Mouse (Mus musculus) lung, embryonic 14.5 days (tissue): ENCODE data around the gene Nol10. TPM values are rescaled to one million over a fixed set of nuclear protein-coding genes. Genes with fewer than 3 reads are reported as not detected.
A peak's percentile ranks its signal among the peaks of the same experiment; 100 is the strongest.

Experiments
- ATAC-seq: fragments of 200-750 bp; cut with Nextera tagmentation; 2 replicates; pipeline ENCODE4 v1.8.0; 2017; ENCODE audit warnings: mild to moderate bottlenecking, moderate TSS enrichment, moderate library complexity; ENCODE audit not compliant: insufficient read depth
- DNase-seq: peaks from one replicate; pipeline ENCODE4 v3.0.0-alpha.2; 2015
- H3K27ac ChIP-seq: fragments of 300-500 bp; sonication (generic); 2 replicates; pipeline ENCODE4 v1.5.1; 2014; ENCODE audit warnings: low read depth, mild to moderate bottlenecking, moderate library complexity
- H3K27me3 ChIP-seq: fragments of 300-500 bp; sonication (generic); 2 replicates; pipeline ENCODE4 v1.6.1; 2014; ENCODE audit warnings: low read length, control low read depth; ENCODE audit not compliant: insufficient read depth
- H3K36me3 ChIP-seq: fragments of 300-500 bp; sonication (generic); 2 replicates; pipeline ENCODE4 v1.6.1; 2014; ENCODE audit warnings: control low read depth; ENCODE audit not compliant: insufficient read depth
- H3K4me1 ChIP-seq: fragments of 300-500 bp; sonication (generic); 2 replicates; pipeline ENCODE4 v1.6.1; 2014; ENCODE audit warnings: antibody characterized with exemption, control low read depth; ENCODE audit not compliant: insufficient read depth
- H3K4me2 ChIP-seq: fragments of 300-500 bp; sonication (generic); 2 replicates; pipeline ENCODE4 v1.6.1; 2014; ENCODE audit warnings: mild to moderate bottlenecking
- H3K4me3 ChIP-seq: fragments of 300-500 bp; sonication (generic); 2 replicates; pipeline ENCODE4 v1.5.1; 2014; ENCODE audit warnings: low read depth, low read length
- H3K9ac ChIP-seq: fragments of 300-500 bp; sonication (generic); 2 replicates; pipeline ENCODE4 v1.6.1; 2014
- H3K9me3 ChIP-seq: fragments of 300-500 bp; sonication (generic); 2 replicates; pipeline ENCODE4 v1.6.1; 2016; ENCODE audit warnings: low read depth, low read length, control low read depth
- CTCF ChIP-seq: IDR thresholded peaks from 2 replicates; pipeline ENCODE4 v1.5.1; 2016; ENCODE audit warnings: antibody characterized with exemption, low read depth
- whole genome bisulfite sequencing: fragments of 180-500 bp; shearing (Covaris S2); extraction: QIAGEN DNeasy Blood & Tissue Kit; methylation state at CpG from one replicate; pipeline ENCODE4 v1.1.7; 2014; 5-methylcytosine and 5-hydroxymethylcytosine counted together
- polyA plus RNA-seq: library from polyadenylated mRNA; unstranded; fragments of >200 nt; fragmentation: Nextera tagmentation; extraction: Ambion mirVana; gene quantifications from 2 replicates; pipeline ENCODE4 v1.2.1, GENCODE M21; 2014

Gene Nol10
- polyA plus RNA-seq, 1 experiment from 2014 or later = 30.0 TPM

GRCm38 (mm10) chr12:17317970-17318369, 30.3 kb upstream of the Nol10 start:
- no peak overlapping the region for H3K4me3 ChIP-seq
- H3K4me1 ChIP-seq = no peaks in the 10 kb centered on the region; the same call in 1 of the 2 replicates
- H3K9me3 ChIP-seq = no peaks in the 10 kb centered on the region
- H3K27ac ChIP-seq = no peak overlapping the region
- ATAC-seq (no peak), DNase-seq (no peak)
- TF ChIP-seq CTCF = no peak
- H3K9ac ChIP-seq = no peak overlapping the region
- no peaks in the 10 kb centered on the region for H3K36me3 ChIP-seq
- WGBS = 38% methylated on average over 4 of the region's 4 CpGs
- H3K4me2 ChIP-seq = no peak overlapping the region
- peaks cover 8% of the 10 kb centered on the region; the same call in 1 of the 2 replicates for H3K27me3 ChIP-seq

- no peak overlapping the region for H3K27ac ChIP-seq
- no peak overlapping the region for H3K4me3 ChIP-seq
- TF ChIP-seq CTCF = no peak
- no peak overlapping the region for H3K4me2 ChIP-seq
- H3K36me3 ChIP-seq = no peaks in the 10 kb centered on the region
- H3K4me1 ChIP-seq = no peaks in the 10 kb centered on the region; the same call in 1 of the 2 replicates
- DNase-seq (peak; percentile 42), ATAC-seq (peak; percentile 77)
- no peaks in the 10 kb centered on the region for H3K9me3 ChIP-seq
- peaks cover 12% of the 10 kb centered on the region for H3K27me3 ChIP-seq
- 54% methylated on average over 3 of the region's 3 CpGs for WGBS
- H3K9ac ChIP-seq = no peak overlapping the region
Observed at GRCm38 (mm10) chr12:17318453-17318852, 29.8 kb upstream of the Nol10 start.

GRCm38 (mm10) chr12:17324549-17325470, 23.4 kb upstream of the Nol10 start:
- Histone ChIP-seq H3K9me3 (no peaks in the 10 kb centered on the region), H3K4me2 (peak overlapping the region; percentile 75), H3K4me1 (no peaks in the 10 kb centered on the region), H3K36me3 (no peaks in the 10 kb centered on the region), H3K27ac (no peak overlapping the region), H3K27me3 (peaks cover 35% of the 10 kb centered on the region), H3K9ac (peak overlapping the region; percentile 43), H3K4me3 (peak overlapping the region; percentile 43)
- WGBS = 3% methylated on average over 51 of the region's 51 CpGs
- DNase-seq (peak; percentile 35), ATAC-seq (peak; percentile 66)
- no peak for TF ChIP-seq CTCF

- DNase-seq = no peak
- Histone ChIP-seq H3K4me1 (no peaks in the 10 kb centered on the region), H3K4me2 (no peak within 1 kb of the TSS), H3K27me3 (peaks cover 15% of the 10 kb centered on the region), H3K27ac (no peak within 1 kb of the TSS), H3K9me3 (no peaks in the 10 kb centered on the region), H3K9ac (no peak within 1 kb of the TSS), H3K4me3 (no peak within 1 kb of the TSS), H3K36me3 (no peaks in the 10 kb centered on the region)
- TF ChIP-seq CTCF = no peak
- no peak for ATAC-seq
- 59% methylated on average over 3 of the region's 3 CpGs for WGBS
Observed at GRCm38 (mm10) chr12:17329259-17329658, 19.0 kb upstream of the Nol10 start, which contains the start of gene Atp6v1c2. Atp6v1c2 (minus strand) TSS chr12:17329359.

GRCm38 (mm10) chr12:17333459-17333858, 14.8 kb upstream of the Nol10 start:
- WGBS = 22% methylated on average over 1 of the region's 1 CpGs
- Histone ChIP-seq H3K36me3 (no peaks in the 10 kb centered on the region), H3K4me2 (no peak overlapping the region), H3K27me3 (no peaks in the 10 kb centered on the region), H3K4me1 (no peaks in the 10 kb centered on the region), H3K4me3 (no peak overlapping the region), H3K27ac (no peak overlapping the region), H3K9me3 (no peaks in the 10 kb centered on the region), H3K9ac (no peak overlapping the region)
- DNase-seq (no peak), ATAC-seq (no peak)
- TF ChIP-seq CTCF = no peak

- Histone ChIP-seq H3K36me3 (no peaks in the 10 kb centered on the region), H3K9ac (no peak overlapping the region), H3K4me2 (no peak overlapping the region), H3K27me3 (no peaks in the 10 kb centered on the region), H3K4me3 (no peak overlapping the region), H3K9me3 (no peaks in the 10 kb centered on the region), H3K27ac (no peak overlapping the region), H3K4me1 (no peaks in the 10 kb centered on the region)
- no peak for ATAC-seq
- no peak for TF ChIP-seq CTCF
- no peak for DNase-seq
- WGBS = 46% methylated on average over 2 of the region's 2 CpGs
Observed at GRCm38 (mm10) chr12:17338338-17338737, 9.9 kb upstream of the Nol10 start.

- ATAC-seq = no peak
Observed at GRCm38 (mm10) chr12:17339114-17339905, 8.9 kb upstream of the Nol10 start.

More at GRCm38 (mm10) chr12:17339114-17339905, 8.9 kb upstream of the Nol10 start:
- H3K9ac ChIP-seq = no peak overlapping the region
- H3K27me3 ChIP-seq = no peaks in the 10 kb centered on the region
- TF ChIP-seq CTCF = peak; percentile 51
- no peak overlapping the region for H3K4me2 ChIP-seq
- no peaks in the 10 kb centered on the region for H3K4me1 ChIP-seq
- 69% methylated on average over 3 of the region's 3 CpGs for WGBS
- no peak overlapping the region for H3K27ac ChIP-seq
- H3K36me3 ChIP-seq = no peaks in the 10 kb centered on the region
- no peak for DNase-seq
- no peaks in the 10 kb centered on the region for H3K9me3 ChIP-seq
- H3K4me3 ChIP-seq = no peak overlapping the region
